Mouse (Mus musculus) 3134 (cell line): ENCODE measurements around the gene Lrmda.
A peak's percentile ranks its signal among the peaks of the same experiment; 100 is the strongest.

Experiments used
- DNase-seq: peaks from one replicate; pipeline ENCODE4 v3.0.0-alpha.2; 2011; ENCODE audit warnings: low spot score; ENCODE audit not compliant: insufficient read length; ENCODE audit errors: extremely low read depth

Lrmda gene

DNA sequence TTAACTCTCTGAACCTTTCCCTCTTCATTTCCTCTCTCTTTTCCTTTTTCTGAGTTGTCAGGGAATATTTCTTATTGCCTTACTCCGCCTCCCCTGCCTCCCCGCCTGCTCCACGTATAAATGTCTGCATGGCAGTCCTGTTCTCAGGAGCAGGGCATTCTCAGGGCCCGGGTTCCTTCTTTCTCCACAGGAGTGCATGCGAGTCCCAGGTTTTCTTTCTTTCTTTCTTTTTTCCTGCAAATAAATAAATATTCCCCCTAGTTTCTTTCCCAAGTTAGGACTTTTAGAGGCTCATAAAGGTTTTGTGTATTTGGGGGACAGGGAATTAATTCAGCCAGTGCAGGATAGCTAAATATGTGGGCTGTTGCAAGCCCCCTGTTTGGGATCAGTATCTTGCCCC is 27.7 kb upstream of the Lrmda start:
- DNase-seq: no peak

DNA sequence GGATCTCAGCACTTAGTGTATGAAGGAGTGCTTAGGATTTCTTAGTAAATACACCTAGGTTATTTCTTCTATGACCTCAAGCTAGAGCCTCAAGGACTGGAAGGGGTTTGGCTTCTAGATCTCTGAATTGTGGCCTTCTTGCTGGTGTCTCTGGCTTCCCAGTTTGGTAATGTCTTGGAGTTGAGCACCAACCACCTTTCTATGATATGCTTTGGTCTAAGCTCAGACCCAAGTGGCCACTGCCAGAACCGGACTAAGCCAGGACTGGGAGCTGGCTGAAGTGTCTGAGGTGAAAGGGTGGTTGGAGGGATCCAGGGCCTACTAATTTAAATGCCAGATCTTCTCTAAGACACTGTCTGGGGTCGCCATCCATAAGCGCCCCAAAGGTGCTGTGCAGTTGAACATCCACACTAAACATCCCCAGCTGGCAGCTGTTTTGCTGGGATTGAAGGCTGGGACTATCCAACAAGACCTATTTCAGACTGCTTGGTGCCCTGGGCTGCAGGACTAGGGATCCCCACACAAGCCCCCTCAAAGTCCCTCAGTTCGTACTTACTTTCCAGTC is 27.1 kb upstream of the Lrmda start:
- DNase-seq: peak; percentile 10

DNA sequence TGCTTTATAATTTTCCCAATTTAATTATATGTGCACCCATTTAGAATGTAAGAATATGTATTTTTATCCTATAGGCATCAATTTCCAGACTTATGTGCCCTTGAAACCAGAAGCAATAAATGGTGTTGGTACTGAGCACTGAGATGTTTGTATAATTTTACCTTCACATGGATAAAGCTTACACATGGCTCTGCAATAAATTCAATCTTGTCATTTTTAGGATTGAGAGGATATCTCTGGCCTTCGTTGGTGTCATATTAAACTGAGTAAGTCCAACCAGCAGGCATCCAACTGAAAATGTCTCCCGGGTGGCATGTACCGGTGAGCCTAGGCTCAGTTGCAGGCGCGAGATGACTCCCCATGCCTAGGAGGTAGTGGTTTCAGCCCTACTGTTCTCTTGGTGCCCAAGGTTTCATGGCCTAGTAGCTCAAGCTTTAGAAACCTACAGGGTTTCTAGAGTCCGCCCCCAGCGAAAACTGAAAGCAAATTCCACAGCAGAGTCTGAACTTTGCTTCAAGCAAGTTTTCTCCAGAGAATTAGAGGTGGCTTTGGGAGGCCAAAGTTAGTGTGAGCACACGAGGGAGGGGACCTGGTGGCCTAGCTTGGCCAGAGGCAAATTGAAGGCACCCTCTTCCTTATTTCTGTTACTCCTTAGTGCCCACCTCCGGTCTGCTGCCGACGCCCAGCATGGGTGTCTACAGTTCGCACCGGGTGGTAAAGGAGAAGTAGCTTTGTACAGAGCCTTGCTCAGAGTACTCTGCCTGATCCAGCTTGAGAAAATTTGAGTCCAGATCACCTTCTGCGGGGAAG is 26.1 kb upstream of the Lrmda start:
- no peak for DNase-seq

DNA sequence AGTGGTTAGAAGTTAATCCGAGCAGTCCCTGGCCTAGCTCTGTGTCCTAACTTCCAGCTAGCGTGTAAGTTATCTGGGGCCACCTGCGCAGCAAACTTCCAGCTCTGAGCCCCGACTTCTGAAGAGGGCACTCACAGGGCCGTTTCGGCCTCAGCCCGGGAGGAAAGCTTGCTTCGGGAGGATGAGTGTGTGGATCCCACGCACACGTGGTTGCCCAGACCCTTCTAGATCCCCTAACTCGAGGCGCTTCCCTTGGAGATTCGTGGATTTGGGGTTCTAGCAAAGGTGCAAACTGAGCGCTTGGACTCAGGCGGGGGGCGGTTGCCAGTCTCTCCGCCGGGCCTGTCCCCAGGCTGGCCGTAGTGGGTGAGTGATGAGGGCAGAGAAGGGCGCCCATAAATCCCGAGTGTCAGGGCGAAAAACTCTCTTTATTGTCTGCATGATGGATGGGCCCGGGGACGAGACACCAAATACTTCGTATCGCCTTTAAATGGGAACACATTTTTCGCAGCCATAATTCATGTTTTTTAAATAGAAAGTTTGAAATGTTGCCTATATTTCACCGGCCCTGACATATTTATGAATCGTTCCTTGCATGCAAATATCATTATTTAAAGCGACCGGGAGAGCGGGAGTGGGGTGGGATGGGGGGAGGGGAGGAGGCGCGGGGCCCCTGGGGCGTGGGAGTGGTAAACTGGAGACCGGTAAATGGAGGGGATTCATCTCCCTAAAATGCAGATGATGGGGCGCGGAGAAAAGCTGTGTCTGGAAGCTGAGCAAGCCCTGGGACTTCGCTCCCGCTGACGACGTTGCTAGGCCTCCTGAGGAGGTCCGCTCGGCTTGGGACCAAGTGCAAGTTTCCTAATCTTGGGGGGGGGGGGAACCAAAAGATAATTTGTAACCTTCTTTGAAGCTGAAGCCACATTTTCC is 25.2 kb upstream of the Lrmda start:
- DNase-seq: peak; percentile 69

DNA sequence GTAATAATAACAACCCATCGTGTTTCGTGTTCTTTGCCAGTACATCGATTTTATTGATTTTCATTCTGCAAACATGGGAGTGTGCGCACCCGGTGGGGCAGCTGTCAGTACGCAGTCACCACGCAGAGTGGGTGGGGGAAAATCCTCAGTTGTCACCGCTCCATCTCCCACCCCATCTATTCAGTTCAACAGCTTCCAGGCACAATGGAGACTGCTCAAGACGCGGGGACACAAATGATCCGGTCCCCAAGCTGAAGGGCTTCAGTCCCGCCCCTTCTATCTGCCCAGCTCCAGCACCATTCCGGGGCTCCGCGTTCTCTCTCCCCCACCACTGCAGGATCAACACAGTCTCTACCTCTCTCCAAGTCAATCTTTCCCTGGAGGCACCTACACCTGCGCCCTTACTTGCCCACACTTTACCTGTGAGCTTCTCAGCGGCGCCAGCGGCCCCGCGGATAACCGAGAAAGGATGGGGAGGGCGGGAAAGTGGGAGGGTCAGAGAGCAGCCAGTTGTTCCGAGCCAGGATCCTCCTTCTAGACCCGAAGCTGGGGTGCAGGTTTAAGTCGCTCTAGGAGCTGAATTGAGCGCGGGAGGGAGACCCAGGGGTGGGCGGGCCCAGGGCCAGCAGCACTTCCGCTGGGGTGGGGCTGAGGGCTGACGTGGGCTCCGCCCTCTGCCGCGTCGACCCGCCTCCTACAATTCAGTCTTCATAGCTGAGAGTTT is 24.3 kb upstream of the Lrmda start:
- DNase-seq: peak; percentile 92

DNA sequence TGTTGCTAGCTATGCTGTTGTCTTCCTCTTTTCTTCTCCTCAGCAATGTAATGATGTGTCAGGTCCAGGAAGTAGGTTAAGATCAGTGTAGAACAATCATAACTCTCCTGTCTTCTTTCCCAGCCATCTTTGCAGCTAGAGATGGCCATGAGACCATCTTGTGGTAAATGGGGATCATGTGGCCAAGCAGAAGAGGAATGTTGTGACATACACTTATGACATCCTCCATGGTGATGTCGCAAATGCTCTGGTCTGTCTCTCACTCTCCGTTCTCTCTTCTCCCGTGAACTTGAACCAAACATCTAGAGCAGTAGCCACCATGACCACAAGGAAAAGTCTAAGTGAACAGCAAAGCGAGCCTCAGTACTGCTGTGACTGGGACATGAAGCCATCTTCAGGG is 19.9 kb upstream of the Lrmda start:
- DNase-seq: no peak

DNA sequence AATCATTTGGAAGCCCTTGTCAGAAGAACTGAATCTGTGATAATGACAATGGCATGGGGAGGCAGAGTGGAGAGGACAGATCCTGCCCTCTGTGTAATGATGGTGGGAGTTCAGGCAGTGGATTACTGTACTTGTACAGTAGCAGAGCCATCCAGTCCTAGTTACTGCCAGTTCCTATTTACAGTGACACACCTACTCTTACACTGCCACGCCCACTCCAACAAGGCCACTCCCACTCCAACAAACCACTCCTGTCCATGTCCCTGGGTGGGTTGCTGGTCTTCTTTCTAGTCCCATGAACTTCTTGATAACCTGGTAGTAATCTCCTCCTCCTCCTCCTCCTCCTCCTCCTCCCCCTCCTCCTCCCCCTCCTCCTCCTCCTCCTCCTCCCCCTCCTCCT is 16.3 kb upstream of the Lrmda start:
- DNase-seq: no peak

DNA sequence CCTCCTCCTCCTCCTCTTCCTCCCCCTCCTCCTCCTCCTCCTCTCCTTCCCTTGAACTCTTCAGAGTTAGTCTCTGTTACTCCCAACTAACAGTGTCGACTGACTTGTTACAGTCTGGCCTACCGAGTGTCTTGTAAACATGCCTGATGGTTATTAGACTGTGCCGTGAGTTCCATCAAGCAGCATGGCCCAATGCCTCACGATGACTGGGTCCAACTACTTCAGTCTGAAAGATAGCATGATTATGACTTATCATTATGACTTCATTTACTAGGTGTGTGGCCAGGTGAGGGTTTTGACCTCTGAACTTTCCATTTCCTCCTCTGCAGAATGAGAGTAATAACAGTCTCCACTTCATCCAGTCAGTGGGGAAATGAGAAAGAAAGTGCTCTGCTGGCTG is 15.9 kb upstream of the Lrmda start:
- DNase-seq: no peak

DNA sequence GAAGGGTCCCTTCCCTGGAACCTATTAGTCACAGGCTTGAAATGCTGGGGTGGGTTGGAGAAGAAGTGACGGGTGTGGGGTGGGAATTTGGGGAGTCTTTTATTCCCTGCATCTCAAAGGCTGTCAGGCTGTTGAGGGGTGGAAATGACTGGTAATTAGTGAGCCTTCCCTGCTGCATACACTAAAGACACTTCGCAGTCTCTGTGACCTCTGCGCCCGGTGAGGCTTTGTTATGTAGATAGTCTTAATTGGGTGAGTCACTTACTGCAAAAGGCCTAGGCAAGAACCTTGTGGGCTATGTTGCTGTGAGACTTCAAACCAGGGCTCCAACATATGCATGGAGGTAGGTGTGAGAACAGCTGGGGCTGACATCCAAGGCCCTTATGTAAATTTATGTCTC is 14.6 kb upstream of the Lrmda start:
- DNase-seq: no peak

DNA sequence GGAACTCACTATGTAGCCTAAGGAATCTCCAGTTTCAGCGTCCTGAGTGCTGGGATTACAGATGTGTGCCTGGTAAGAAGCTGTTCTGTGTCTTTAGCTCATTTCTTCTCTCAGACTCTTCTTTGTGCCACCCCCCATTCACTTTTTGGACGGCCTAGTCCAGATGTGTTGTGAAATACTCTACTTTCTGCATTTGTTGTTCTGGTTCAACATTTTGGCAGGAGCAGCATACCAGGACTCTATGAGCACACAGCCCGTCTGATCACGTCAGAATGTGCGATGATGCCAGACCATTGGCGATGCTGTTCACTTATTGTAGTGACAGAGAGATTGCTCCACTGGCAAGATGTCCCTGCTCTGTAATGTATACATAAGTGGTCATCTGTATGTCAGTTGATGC is 12.5 kb upstream of the Lrmda start:
- no peak for DNase-seq

DNA sequence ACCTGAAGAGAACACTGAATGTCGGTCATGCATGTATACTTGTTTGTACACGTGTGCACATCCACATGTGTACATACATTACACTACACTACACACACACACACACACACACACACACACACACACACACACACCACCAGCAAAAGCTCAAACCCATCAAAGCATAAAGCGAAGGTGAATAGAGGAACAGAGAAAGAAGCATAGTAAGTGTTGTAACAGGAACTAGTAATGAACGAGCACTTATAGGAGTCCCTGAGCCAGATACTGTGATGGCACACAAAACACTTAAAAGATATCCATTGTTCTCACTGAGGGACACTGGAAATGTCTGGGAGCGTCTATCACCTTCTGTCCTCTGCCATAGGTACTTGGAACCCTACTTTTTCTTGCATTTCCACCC is 5.2 kb upstream of the Lrmda start:
- no peak for DNase-seq

DNA sequence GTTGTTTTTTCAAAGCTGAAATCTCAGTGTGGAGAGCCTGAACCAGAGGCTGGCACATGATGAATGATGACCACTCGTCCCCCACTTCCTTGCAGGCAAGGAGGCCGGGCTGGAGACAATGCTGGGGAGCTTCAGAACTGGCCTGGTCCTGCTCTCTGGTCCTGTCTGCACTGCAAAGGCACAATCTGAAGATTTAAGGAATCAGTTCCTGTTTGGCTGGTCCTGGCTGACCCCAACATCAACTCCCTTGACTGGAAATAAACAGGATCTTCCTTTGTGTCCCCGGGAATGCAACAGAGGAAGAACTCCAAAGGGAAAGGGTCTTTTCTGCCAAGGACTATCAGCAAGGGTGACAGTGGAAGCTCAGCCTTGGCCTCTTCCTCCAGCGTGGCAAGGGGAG is 4.7 kb upstream of the Lrmda start:
- no peak for DNase-seq

DNA sequence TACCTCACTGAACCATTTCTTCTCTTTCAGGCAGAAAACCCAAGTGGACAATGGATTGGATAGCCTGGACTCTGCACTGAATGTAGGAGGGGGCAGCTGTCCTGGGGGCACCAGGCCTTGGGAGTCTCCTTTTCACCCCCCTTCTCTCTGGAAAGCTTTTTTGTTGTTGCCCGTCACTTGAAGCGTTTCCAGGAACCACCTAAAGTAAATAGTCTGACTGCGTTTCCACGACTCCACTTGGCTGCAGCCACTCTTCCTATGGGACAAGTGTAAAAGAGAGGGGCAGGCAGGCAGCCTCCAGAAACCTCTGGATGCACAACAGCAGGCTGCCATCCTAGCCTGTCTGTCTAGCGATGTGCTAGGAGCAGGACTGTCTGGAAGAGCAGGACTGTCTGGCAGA is 2.5 kb upstream of the Lrmda start:
- DNase-seq: no peak

DNA sequence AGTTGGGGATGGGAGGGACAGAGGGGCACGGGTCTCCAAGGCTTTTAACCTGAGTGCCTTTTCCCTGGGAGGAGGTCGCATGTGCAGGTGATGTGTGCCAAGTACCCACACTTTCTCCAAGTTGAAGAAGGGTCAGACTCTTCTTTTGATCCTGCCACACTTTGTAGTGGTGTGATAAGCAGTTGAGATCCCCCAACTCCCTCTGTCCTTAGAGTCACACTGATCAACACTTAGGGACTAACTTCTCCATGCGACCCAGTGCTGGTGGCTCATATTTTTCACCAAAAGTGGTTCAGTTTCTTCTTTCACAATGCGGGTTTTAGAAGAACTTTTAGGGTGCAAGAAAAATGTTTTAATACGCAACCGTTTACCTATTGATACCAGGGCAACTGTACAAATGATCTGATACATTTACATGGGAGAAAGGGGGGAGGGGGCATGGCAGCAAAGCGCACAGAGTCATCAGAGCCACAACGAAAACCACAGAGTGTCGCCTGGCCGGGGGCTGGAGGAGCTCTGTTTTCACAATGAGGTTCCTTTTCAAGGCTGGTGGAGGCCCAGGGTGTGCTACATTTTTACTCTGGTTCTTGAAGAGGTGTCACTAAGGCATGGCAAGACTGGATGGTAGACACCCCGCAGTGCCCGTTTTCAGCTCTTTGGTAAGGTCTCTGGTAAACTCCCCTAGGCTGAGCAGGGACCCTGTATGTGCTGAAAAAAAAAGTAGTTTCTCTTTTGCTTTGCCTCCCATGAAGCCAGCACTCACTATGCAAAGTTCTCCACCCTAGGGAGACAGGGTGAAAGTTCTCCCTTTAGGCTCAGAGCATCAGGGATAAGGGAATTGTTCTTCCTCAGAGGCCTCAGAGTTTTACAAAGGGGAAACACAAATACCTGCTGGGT is 685 bp downstream of the Lrmda start:
- no peak for DNase-seq

DNA sequence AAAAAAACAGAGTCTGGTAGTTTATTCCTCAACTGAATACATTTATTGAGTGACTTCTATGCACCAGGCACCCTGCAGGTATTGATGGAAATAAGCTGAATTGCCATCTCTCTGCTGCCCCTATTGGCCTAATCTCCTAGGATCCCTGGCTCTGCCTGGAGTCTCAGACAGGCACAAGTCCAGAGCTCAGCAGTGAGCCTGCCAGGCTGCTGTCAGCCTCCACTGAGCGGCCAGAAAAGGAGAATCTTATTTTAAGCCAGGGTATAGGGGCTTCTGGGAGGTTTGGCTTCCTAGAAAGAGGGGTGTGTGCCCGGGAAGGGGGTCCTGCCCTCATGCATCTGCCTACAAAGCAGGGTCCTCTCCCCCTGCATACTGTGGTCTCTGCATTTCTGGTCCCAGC is 1.4 kb downstream of the Lrmda start:
- no peak for DNase-seq

DNA sequence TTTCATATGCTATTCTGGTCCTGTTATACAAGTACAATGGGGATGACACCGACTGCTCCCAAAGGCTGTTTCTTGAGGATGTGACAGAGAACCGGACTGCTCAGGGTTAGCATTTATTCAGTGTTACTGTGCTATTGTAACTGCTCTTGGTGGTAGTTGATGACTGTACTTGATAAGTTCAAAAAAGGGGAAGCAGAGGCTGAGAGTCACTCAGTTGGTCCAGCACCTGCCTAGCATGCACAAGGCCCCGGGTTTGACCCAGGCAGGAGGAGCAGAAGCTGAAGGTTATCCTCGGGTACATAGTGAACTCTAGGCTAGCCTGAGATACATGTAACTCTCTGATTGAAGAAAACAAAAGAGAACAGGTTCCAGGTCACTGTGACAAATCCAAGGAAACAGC is 4.0 kb downstream of the Lrmda start:
- no peak for DNase-seq

DNA sequence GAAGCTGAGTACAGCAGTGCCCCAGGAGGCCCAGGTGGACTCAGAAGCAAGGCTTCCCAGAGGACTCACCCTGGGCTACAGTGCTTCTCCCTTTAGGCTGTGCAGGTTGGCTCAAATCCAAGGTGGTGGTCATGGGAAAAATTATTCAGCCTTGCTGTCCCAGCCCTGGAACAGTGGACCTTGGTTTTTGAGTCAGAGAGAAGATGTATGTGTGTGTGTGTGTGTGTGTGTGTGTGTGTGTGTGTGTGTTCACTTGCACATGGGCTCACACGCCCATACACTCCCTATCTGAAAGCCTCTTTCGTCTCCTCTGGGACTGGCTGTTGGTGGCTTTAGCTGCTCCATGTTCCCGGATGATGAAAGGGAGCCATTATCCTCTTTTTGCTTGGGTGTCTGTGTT is 16.4 kb downstream of the Lrmda start:
- DNase-seq: no peak

DNA sequence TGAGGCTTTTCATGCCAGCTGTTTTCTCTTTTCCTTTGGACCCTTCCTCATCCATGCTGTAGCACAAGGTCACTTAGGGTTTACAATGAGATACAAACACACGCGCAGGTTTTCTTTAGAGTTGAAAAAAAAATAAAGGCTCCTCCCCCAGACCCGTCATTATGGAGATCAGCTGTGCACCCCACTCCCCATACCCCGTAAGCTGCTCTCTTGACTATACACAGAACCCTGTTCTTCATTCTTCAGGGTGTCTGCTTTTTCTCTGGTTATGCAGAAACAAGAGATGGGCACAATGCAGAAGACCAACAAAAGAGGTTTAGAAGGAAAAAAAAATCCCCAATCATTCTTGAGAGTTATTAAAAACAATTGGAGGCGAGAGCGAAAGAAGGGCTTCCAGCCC is 16.8 kb downstream of the Lrmda start:
- no peak for DNase-seq

DNA sequence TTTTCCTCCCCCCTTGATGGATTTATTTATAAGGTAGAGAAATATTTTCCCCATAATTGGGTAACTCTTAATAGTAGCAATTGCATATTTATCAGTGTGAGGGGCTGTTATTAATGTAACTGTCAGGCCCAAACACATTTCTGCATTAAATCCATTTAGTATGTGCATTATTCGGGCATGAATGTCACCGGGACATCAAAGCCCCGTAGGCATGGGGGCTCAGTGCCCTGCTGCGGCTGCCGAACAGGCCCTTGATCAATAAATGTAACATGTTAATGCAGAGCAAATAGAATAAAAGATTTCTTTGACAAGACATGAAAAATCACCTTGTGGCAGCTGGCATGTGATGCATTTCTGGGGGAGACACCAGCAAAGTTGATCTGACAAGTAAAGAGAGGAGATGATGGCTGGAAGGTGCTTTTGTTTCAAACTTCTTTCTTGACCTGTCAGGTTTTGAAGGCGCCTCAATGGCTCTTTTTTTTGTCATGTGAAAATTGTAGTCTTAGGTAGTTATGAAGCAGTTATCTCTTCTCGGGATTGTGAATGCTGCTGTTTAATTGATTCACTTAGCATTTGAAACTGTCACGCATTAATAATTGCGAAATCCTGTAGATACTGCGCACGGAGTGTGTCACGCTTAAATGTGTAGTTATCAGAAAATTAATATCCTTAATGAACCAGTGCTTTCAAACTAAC is 17.4 kb downstream of the Lrmda start:
- DNase-seq: no peak
